ENCODE assay signal across 16 mouse cellular contexts in the genomic region with DNA sequence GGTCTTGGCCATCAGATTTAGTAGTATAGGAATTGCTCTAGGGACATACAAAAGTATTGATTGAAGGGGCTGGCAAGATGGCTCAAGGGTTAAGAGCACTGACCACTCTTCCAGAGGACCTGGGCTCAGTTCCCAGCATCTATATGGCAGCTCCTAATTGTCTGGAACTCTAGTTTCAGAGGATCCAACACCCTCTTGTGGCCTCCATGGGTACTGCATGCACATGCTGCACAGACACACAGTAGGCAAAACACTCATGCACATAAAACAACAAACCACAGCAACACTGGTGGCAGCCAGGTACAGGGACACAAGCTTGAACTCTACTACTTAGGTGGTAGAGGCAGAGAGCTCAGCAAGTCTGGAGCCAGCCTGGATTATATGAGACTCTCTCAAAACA. TPM values are rescaled to one million over a fixed set of nuclear protein-coding genes. Genes with fewer than 3 reads are reported as not detected.
DNase-seq lines count a peak whose midpoint lies in the region; ATAC-seq and TF ChIP-seq lines count a peak whose summit lies in the region.
"Had no signal": no experiment of that assay in that cellular context is flagged by ENCODE, and none has a peak within 500 bp of the region (broad histone marks: within the 10 kb centered on the region; RNA-seq: fewer than 3 reads in every experiment).

No protein-coding gene starts in this region.

- no peak overlapping the region for H3K4me3 ChIP-seq in heart, adult 2 months
- H3K4me3 ChIP-seq in lung, embryonic 14.5 days (ENCODE audit: low read depth, low read length): no peak overlapping the region
- no peak overlapping the region for H3K4me3 ChIP-seq in ES-Bruce4 (ENCODE audit: low read depth, low read length)
- H3K4me3 ChIP-seq in heart, embryonic 11.5 days (ENCODE audit: low read depth, low read length): no peak overlapping the region
- H3K4me3 ChIP-seq: forebrain, embryonic 13.5 days had no signal

- no peak for DNase-seq in heart, adult 2 months
- no peak for DNase-seq in heart, postnatal 25 days (ENCODE audit: low spot score)
- DNase-seq in lung, embryonic 14.5 days: no peak
- DNase-seq in lung, postnatal 36 days: no peak
- peak; percentile 61 for DNase-seq in induced T-regulatory cell, adult 2 months (ENCODE audit: low read depth)
- DNase-seq in ovary, postnatal 14 days (ENCODE audit: low spot score): no peak
- DNase-seq: cerebellum, postnatal 36 days; heart, postnatal 36 days; kidney, adult 11 months; lung, postnatal 4 days; right cerebral cortex, postnatal 14 days had no signal

- H3K4me2 ChIP-seq in lung, embryonic 14.5 days: no peak overlapping the region
- H3K4me2 ChIP-seq in heart, embryonic 11.5 days: no peak overlapping the region
- H3K4me2 ChIP-seq: forebrain, embryonic 13.5 days had no signal

- ATAC-seq in lung, embryonic 14.5 days (ENCODE audit: insufficient read depth): no peak
- ATAC-seq in heart, embryonic 11.5 days (replicated peaks; ENCODE audit: insufficient number of reproducible peaks, low FRiP score, low TSS enrichment): no peak
- ATAC-seq: forebrain, embryonic 13.5 days had no signal

- no peaks in the 10 kb centered on the region for H3K36me3 ChIP-seq in heart, adult 2 months (ENCODE audit: control insufficient read depth, insufficient read depth, low read length)
- peaks cover 39% of the 10 kb centered on the region for H3K36me3 ChIP-seq in lung, embryonic 14.5 days (ENCODE audit: insufficient read depth)
- H3K36me3 ChIP-seq in ES-Bruce4 (ENCODE audit: control insufficient read depth, insufficient read depth, low read length, poor library complexity, severe bottlenecking): no peaks in the 10 kb centered on the region
- H3K36me3 ChIP-seq in heart, embryonic 11.5 days (ENCODE audit: control insufficient read depth, insufficient read depth, low read length): 0 out of 2 replicates have a peak, but pooled peaks cover 3% of the 10 kb centered on the region

- intact Hi-C loops in heart, adult 2 months (cut with DNase I): loop anchor here (2.0 to 5.0 kb wide), 2 partner anchors 33 to 338 kb away; no protein-coding TSS in a partner anchor
- intact Hi-C loops in heart, postnatal 25 days (cut with DNase I): loop anchor here (5.0 to 10.0 kb wide), 4 partner anchors 33 to 448 kb away; partner anchors contain the start of gene Creb3l1

- no peak for TF ChIP-seq EP300 in heart, adult 2 months (IDR thresholded peaks at IDR 0.05; ENCODE audit: insufficient read depth, low read depth, low read length)
- no peak for TF ChIP-seq EP300 in ES-Bruce4 (IDR thresholded peaks at IDR 0.05; ENCODE audit: insufficient read depth, low read depth, low read length)

- H3K9ac ChIP-seq in heart, adult 2 months (ENCODE audit: low read depth, low read length): no peak overlapping the region
- H3K9ac ChIP-seq in lung, embryonic 14.5 days: no peak overlapping the region
- H3K9ac ChIP-seq in ES-Bruce4 (ENCODE audit: low read depth, poor library complexity, severe bottlenecking): no peak overlapping the region
- H3K9ac ChIP-seq in heart, embryonic 11.5 days (ENCODE audit: low read depth, low read length): no peak overlapping the region
- H3K9ac ChIP-seq: forebrain, embryonic 13.5 days had no signal

- no peaks in the 10 kb centered on the region for H3K9me3 ChIP-seq in lung, embryonic 14.5 days (ENCODE audit: low read depth, low read length)
- no peaks in the 10 kb centered on the region for H3K9me3 ChIP-seq in ES-Bruce4 (replicated peaks; ENCODE audit: control insufficient read depth, insufficient read depth, low read length, poor library complexity, severe bottlenecking)
- no peaks in the 10 kb centered on the region for H3K9me3 ChIP-seq in heart, embryonic 11.5 days (replicated peaks; ENCODE audit: control insufficient read depth, low read length)
- H3K9me3 ChIP-seq: forebrain, embryonic 13.5 days had no signal

- H3K79me2 ChIP-seq in heart, adult 2 months (replicated peaks; ENCODE audit: control insufficient read depth, insufficient read depth, low read length): no peaks in the 10 kb centered on the region

- H3K27me3 ChIP-seq in heart, adult 2 months (ENCODE audit: control insufficient read depth, insufficient read depth, low read length): no peaks in the 10 kb centered on the region
- H3K27me3 ChIP-seq in lung, embryonic 14.5 days (ENCODE audit: insufficient read depth, low read length): no peaks in the 10 kb centered on the region
- no peaks in the 10 kb centered on the region for H3K27me3 ChIP-seq in ES-Bruce4 (ENCODE audit: control insufficient read depth, insufficient read depth, low read length, poor library complexity, severe bottlenecking)
- no peaks in the 10 kb centered on the region for H3K27me3 ChIP-seq in heart, embryonic 11.5 days (ENCODE audit: control insufficient read depth, insufficient read depth, low read length)

- no peak for TF ChIP-seq POLR2A in heart, adult 2 months (IDR thresholded peaks at IDR 0.05; ENCODE audit: insufficient read depth, low read depth, low read length)
- TF ChIP-seq POLR2A in ES-Bruce4 (IDR thresholded peaks at IDR 0.05; ENCODE audit: insufficient read depth, low read length): no peak

- no peak overlapping the region for H3K27ac ChIP-seq in heart, adult 2 months
- no peak overlapping the region for H3K27ac ChIP-seq in lung, embryonic 14.5 days (ENCODE audit: low read depth)
- no peak overlapping the region for H3K27ac ChIP-seq in ES-Bruce4 (ENCODE audit: insufficient read depth, low read length)
- no peak overlapping the region for H3K27ac ChIP-seq in heart, embryonic 11.5 days (ENCODE audit: low read depth, low read length)
- H3K27ac ChIP-seq: forebrain, embryonic 13.5 days had no signal

- peak; percentile 53 for TF ChIP-seq CTCF in heart, adult 2 months (IDR thresholded peaks at IDR 0.05)
- TF ChIP-seq CTCF in lung, embryonic 14.5 days (IDR thresholded peaks at IDR 0.05; ENCODE audit: low read depth): peak; percentile 60
- TF ChIP-seq CTCF in ES-Bruce4 (IDR thresholded peaks at IDR 0.05; ENCODE audit: low read depth, low read length): peak; percentile 39

- H3K4me1 ChIP-seq in heart, adult 2 months (ENCODE audit: control insufficient read depth, insufficient read depth, low read length): no peaks in the 10 kb centered on the region; the same call in 1 of the 2 replicates
- H3K4me1 ChIP-seq in lung, embryonic 14.5 days (ENCODE audit: insufficient read depth): no peaks in the 10 kb centered on the region
- H3K4me1 ChIP-seq in ES-Bruce4 (ENCODE audit: control insufficient read depth, insufficient read depth, low read length): peaks cover 3% of the 10 kb centered on the region
- peaks cover 8% of the 10 kb centered on the region; the same call in 1 of the 2 replicates for H3K4me1 ChIP-seq in heart, embryonic 11.5 days (ENCODE audit: control insufficient read depth, insufficient read depth, low read length)

RNA-seq across cellular contexts. Expression of gene Dgkz, which starts 14.1 kb away (rescaled TPM):
- total RNA-seq in heart, adult 2 months (2021): 10 to 100 TPM; 35.5 to 37.5 TPM
- 102 and 118 TPM in 2 replicates for polyA plus RNA-seq in heart, adult 2 months (2012; rRNA removed)
- total RNA-seq in heart, postnatal 25 days (2021): 10 to 100 TPM; 37.7 to 46.9 TPM
- polyA plus RNA-seq in lung, embryonic 14.5 days (2014; fragmentation: Nextera tagmentation; extraction: Ambion mirVana): 59.2 and 63.9 TPM in 2 replicates
- 28.1 and 29.6 TPM in 2 replicates for polyA plus RNA-seq in ES-Bruce4 (2011; ENCODE audit: insufficient read depth, insufficient read length, low read depth, missing spikeins)
- polyA plus RNA-seq in heart, embryonic 11.5 days (2014; fragmentation: Nextera tagmentation; extraction: Ambion mirVana): 42.1 and 49.6 TPM in 2 replicates

RNA-seq across cellular contexts. Expression of gene Creb3l1, which starts 34.6 kb away (rescaled TPM):
- total RNA-seq in heart, adult 2 months (2021): 1 to 10 TPM; 3.8 to 5.8 TPM
- polyA plus RNA-seq in heart, adult 2 months (2012; rRNA removed): 3.3 and 4.5 TPM in 2 replicates
- total RNA-seq in heart, postnatal 25 days (2021): 1 to 10 TPM; 4.5 to 6.8 TPM
- polyA plus RNA-seq in lung, embryonic 14.5 days (2014; fragmentation: Nextera tagmentation; extraction: Ambion mirVana): 18.6 and 19.3 TPM in 2 replicates
- 10.5 and 10.9 TPM in 2 replicates for polyA plus RNA-seq in ES-Bruce4 (2011; ENCODE audit: insufficient read depth, insufficient read length, low read depth, missing spikeins)
- 8.2 TPM in 2 replicates for polyA plus RNA-seq in heart, embryonic 11.5 days (2014; fragmentation: Nextera tagmentation; extraction: Ambion mirVana)
- total RNA-seq: monocyte, adult 5-6 weeks had no signal

RNA-seq across cellular contexts. Expression of gene Gm9821, which starts 44.2 kb away (rescaled TPM):
- total RNA-seq in heart, adult 2 months (2021): not detected
- not detected in 2 replicates for polyA plus RNA-seq in heart, adult 2 months (2012; rRNA removed)
- not detected for total RNA-seq in heart, postnatal 25 days (2021)
- 0.34 and 1.1 TPM in 2 replicates for polyA plus RNA-seq in lung, embryonic 14.5 days (2014; fragmentation: Nextera tagmentation; extraction: Ambion mirVana)
- not detected in 2 replicates for polyA plus RNA-seq in ES-Bruce4 (2011; ENCODE audit: insufficient read depth, insufficient read length, low read depth, missing spikeins)
- 1.8 and 2.8 TPM in 2 replicates for polyA plus RNA-seq in heart, embryonic 11.5 days (2014; fragmentation: Nextera tagmentation; extraction: Ambion mirVana)
- total RNA-seq: gastrocnemius, postnatal 4 days; heart, postnatal 36 days had no signal

RNA-seq across cellular contexts. Expression of gene Mdk, which starts 57.7 kb away (rescaled TPM):
- 1 to 10 TPM; 2.5 to 2.8 TPM for total RNA-seq in heart, adult 2 months (2021)
- 4.1 and 5.4 TPM in 2 replicates for polyA plus RNA-seq in heart, adult 2 months (2012; rRNA removed)
- 1 to 10 TPM; 4.4 TPM for total RNA-seq in heart, postnatal 25 days (2021)
- 1,044 and 1,097 TPM in 2 replicates for polyA plus RNA-seq in lung, embryonic 14.5 days (2014; fragmentation: Nextera tagmentation; extraction: Ambion mirVana)
- 156 and 167 TPM in 2 replicates for polyA plus RNA-seq in ES-Bruce4 (2011; ENCODE audit: insufficient read depth, insufficient read length, low read depth, missing spikeins)
- polyA plus RNA-seq in heart, embryonic 11.5 days (2014; fragmentation: Nextera tagmentation; extraction: Ambion mirVana): 842 and 965 TPM in 2 replicates
- total RNA-seq: monocyte, adult 5-6 weeks had no signal
